15 mouse cellular contexts compared by ENCODE assay signal in the genomic region with DNA sequence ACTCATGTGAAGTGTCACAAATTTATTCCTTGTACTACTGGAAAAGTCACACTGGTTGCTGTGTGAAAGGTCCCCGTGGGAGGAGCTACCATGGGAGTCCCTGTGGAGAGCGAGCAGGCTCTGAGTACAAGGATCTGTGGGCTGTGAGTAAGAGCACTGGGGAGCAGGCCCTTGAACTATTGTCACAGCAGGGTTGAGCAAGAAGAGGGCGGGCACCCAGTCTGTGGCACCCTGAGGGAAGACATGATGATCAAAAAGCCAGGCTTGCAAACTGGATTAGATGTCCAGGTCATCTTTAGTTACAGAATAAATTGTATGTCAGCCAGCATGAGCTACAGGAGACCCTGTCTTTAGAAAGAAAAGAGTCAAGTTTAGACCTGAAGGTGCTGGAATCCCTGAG. TPM values are rescaled to one million over a fixed set of nuclear protein-coding genes. Genes with fewer than 3 reads are reported as not detected.
DNase-seq lines count a peak whose midpoint lies in the region; ATAC-seq lines count a peak whose summit lies in the region.
"Had no signal": no experiment of that assay in that cellular context is flagged by ENCODE, and none has a peak within 500 bp of the region (broad histone marks: within the 10 kb centered on the region; RNA-seq: fewer than 3 reads in every experiment).

No protein-coding gene starts in this region.

- peak; percentile 26 for DNase-seq in 416B (ENCODE audit: low read depth)
- DNase-seq in adrenal gland, adult (ENCODE audit: inconsistent age in 2 of 2, low spot score in 1 of 2) = peak; percentile 88 to 93
- peak; percentile 72 for DNase-seq in lung, postnatal 25 days (ENCODE audit: low spot score)
- no peak for DNase-seq in layer of hippocampus, adult 9-11 months
- no peak for DNase-seq in kidney, postnatal 4 days
- no peak for DNase-seq in frontal cortex, postnatal 14 days (ENCODE audit: low spot score in 2 of 2)
- DNase-seq: cerebellum, adult 9-11 months; gastrocnemius, postnatal 25 days; thymus, adult 18-20 months had no signal

- 0 out of 2 replicates have a peak, but pooled peaks have one; percentile 37 for ATAC-seq in erythroblast, adult 5-6 weeks (replicated peaks; ENCODE audit: low FRiP score, poor library complexity, severe bottlenecking)
- ATAC-seq: midbrain, embryonic 16.5 days had no signal

RNA-seq across cellular contexts. Expression of gene Pcx, which starts 26.3 kb away (rescaled TPM):
- 15.0 and 32.6 TPM in 2 replicates for total RNA-seq in erythroblast, adult 5-6 weeks (2015; ENCODE audit: low replicate concordance)
- total RNA-seq in erythroblast, adult 5-6 weeks (2017; ENCODE audit: low replicate concordance) = 31.5 and 31.9 TPM in 2 replicates

RNA-seq across cellular contexts. Expression of gene 2010003K11Rik, which starts 38.2 kb away (rescaled TPM):
- total RNA-seq in erythroblast, adult 5-6 weeks (2015; ENCODE audit: low replicate concordance) = not detected in 2 replicates
- 0.94 TPM in 1 of 2 replicates, not detected in the other for total RNA-seq in erythroblast, adult 5-6 weeks (2017; ENCODE audit: low replicate concordance)
- total RNA-seq: CH12.LX; hematopoietic stem cell, adult 5-6 weeks; layer of hippocampus, adult 8-10 months; megakaryocyte progenitor cell, adult 5-6 weeks had no signal

RNA-seq across cellular contexts. Expression of gene Syt12, which starts 59.4 kb away (rescaled TPM):
- total RNA-seq in erythroblast, adult 5-6 weeks (2015; ENCODE audit: low replicate concordance) = not detected in 2 replicates
- total RNA-seq in erythroblast, adult 5-6 weeks (2017; ENCODE audit: low replicate concordance) = not detected in 2 replicates
- total RNA-seq: hematopoietic stem cell, adult 5-6 weeks; megakaryocyte progenitor cell, adult 5-6 weeks had no signal

Comparison
In these comparisons a context has a peak if more than half of its experiments do, and no peak if none do; other contexts are left out.
1. DNase-seq: peak in 416B (single experiment), adrenal gland, adult (2 of 2) and lung, postnatal 25 days (single experiment); none in layer of hippocampus, adult 9-11 months (single experiment), kidney, postnatal 4 days (0 of 2) and frontal cortex, postnatal 14 days (0 of 2).